ENCODE assay signal across 17 mouse cellular contexts in genomic region chr13:31688531-31688930, GRCm38 (mm10).
DNase-seq lines count a peak whose midpoint lies in the region; ATAC-seq lines count a peak whose summit lies in the region.
"Had no signal": no experiment of that assay in that cellular context is flagged by ENCODE, and none has a peak within 500 bp of the region (broad histone marks: within the 10 kb centered on the region; RNA-seq: fewer than 3 reads in every experiment).

No protein-coding gene starts in this region.

- H3K4me1 ChIP-seq in kidney, embryonic 16.5 days (ENCODE audit: insufficient read depth, low read length) = no peaks in the 10 kb centered on the region
- H3K4me1 ChIP-seq: embryonic facial prominence, embryonic 12.5 days; forebrain, embryonic 12.5 days; heart, embryonic 15.5 days; intestine, embryonic 15.5 days had no signal

- H3K27me3 ChIP-seq in kidney, embryonic 16.5 days (ENCODE audit: insufficient read depth, low read length) = no peaks in the 10 kb centered on the region
- H3K27me3 ChIP-seq: embryonic facial prominence, embryonic 12.5 days; forebrain, embryonic 12.5 days; heart, embryonic 15.5 days; intestine, embryonic 15.5 days had no signal

- peak; percentile 2 for DNase-seq in kidney, postnatal 14 days
- DNase-seq in adipocyte (ENCODE audit: low spot score) = peak; percentile 76
- DNase-seq in adrenal gland, postnatal 10 days = peak; percentile 52
- DNase-seq in gonadal fat pad, adult 2 months (ENCODE audit: low read depth) = peak; percentile 17
- no peak for DNase-seq in natural killer cell, adult 2 months (ENCODE audit: low spot score in 2 of 2)
- DNase-seq: cerebellum, adult 2 months; embryo, embryonic 11 days; gastrocnemius, postnatal 10 days had no signal

- H3K27ac ChIP-seq in kidney, embryonic 16.5 days (ENCODE audit: low read length) = no peak overlapping the region
- H3K27ac ChIP-seq: embryonic facial prominence, embryonic 12.5 days; forebrain, embryonic 12.5 days; heart, adult 2 months; heart, embryonic 15.5 days; hindbrain, embryonic 14.5 days; intestine, embryonic 15.5 days had no signal

- H3K9me3 ChIP-seq in kidney, embryonic 16.5 days (ENCODE audit: low read length) = no peaks in the 10 kb centered on the region
- H3K9me3 ChIP-seq: embryonic facial prominence, embryonic 12.5 days; forebrain, embryonic 12.5 days; heart, embryonic 15.5 days; intestine, embryonic 15.5 days had no signal

- no peak overlapping the region for H3K9ac ChIP-seq in kidney, embryonic 16.5 days (replicated peaks; ENCODE audit: low read length)
- H3K9ac ChIP-seq: embryonic facial prominence, embryonic 12.5 days; forebrain, embryonic 12.5 days; heart, embryonic 15.5 days; hindbrain, embryonic 14.5 days; intestine, embryonic 15.5 days had no signal

- H3K36me3 ChIP-seq in kidney, embryonic 16.5 days (ENCODE audit: insufficient read depth, low read length) = no peaks in the 10 kb centered on the region
- H3K36me3 ChIP-seq: embryonic facial prominence, embryonic 12.5 days; forebrain, embryonic 12.5 days; heart, embryonic 15.5 days; intestine, embryonic 15.5 days had no signal

- H3K4me3 ChIP-seq in kidney, embryonic 16.5 days (ENCODE audit: low read length) = no peak overlapping the region
- H3K4me3 ChIP-seq: embryonic facial prominence, embryonic 12.5 days; forebrain, embryonic 12.5 days; heart, adult 2 months; heart, embryonic 15.5 days; intestine, embryonic 15.5 days had no signal

- no peak overlapping the region for H3K4me2 ChIP-seq in kidney, embryonic 16.5 days (replicated peaks; ENCODE audit: low read depth, low read length)
- H3K4me2 ChIP-seq: embryonic facial prominence, embryonic 12.5 days; forebrain, embryonic 12.5 days; heart, embryonic 11.5 days; heart, embryonic 15.5 days; hindbrain, embryonic 14.5 days; intestine, embryonic 15.5 days had no signal

- no peak for ATAC-seq in kidney, embryonic 16.5 days (ENCODE audit: low FRiP score, low TSS enrichment)
- ATAC-seq: forebrain, embryonic 16.5 days; intestine, embryonic 15.5 days had no signal

- WGBS in kidney, embryonic 16.5 days = 76% methylated on average over 3 of the region's 3 CpGs

Comparison
In these comparisons a context has a peak if more than half of its experiments do, and no peak if none do; other contexts are left out.
1. DNase-seq: peak in kidney, postnatal 14 days (single experiment), adipocyte (single experiment), adrenal gland, postnatal 10 days (single experiment) and gonadal fat pad, adult 2 months (single experiment); none in natural killer cell, adult 2 months (0 of 2).